Mouse (Mus musculus): ENCODE measurements around the gene Tyro3.

- TF ChIP-seq POLR2A (IDR thresholded peaks at IDR 0.05; ENCODE audit: insufficient read depth, low read length): no peak
- peak; percentile 6 for TF ChIP-seq CTCF (IDR thresholded peaks at IDR 0.05; ENCODE audit: low read depth, low read length)
- TF ChIP-seq EP300 (IDR thresholded peaks at IDR 0.05; ENCODE audit: insufficient read depth, low read depth, low read length): no peak
Observed at GRCm38 (mm10) chr2:119830579-119830978, 33.0 kb downstream of the Tyro3 start.
